Mouse (Mus musculus) right cerebral cortex, postnatal 36 days (tissue): ENCODE data around the gene Tlx3.

Source experiments
- DNase-seq, 2 experiments: peaks; one replicate each; pipeline ENCODE4 v3.0.0; 2022; ENCODE audit warnings: low spot score in 2 of 2, mixed read lengths in 1 of 2

Gene Tlx3

DNA sequence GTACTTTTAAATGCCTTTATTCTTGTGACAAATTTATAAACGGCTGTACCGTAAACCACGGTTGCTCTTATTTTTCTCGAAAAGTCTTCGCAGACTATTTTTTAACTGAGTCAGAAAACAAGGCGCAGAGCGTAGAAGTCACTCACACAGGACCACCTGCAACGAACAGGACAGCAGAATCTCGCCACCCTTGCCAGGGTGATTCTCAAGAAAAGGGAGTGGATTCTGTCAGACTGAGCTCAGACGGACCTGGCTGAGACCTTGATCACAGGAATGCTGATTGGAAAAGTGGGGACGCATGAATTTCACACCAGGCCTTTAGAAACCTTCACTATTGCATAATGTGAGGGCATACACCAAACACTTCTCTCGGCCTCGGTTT lies 6.3 kb downstream of the Tlx3 start:
- no peak for DNase-seq

DNA sequence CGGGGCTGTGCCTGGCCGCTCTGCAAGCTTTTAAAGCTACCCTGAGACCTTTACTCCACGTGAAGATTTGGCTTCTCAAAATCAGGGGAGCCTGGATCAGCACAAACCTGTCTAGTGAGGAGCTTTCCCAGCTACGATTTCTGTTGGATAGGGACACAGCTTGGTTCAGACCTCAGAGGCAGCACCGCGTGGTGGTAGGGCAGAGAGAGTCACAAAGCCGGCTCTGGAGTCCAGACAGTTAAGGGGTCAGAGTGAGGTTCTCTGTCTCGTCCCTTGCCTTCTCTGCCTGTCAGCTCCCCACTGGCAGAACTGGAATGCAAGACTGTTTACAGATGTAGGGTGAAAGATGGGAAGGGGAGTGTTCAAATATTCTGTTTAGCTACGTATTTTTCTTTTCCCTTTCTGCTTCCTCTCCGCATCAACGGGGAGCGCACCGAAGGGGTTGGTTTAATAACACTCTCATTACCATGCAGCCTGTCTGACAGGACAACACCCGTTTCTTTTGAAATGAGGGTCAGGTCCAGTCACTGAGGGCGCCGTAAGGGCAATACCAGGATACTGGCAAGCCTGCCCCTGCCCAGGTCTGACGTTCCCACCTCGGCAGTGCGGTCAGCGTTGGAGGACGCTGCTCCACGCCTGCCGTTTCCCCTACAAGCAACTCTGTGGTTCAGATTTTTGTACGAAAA lies 6.8 kb downstream of the Tlx3 start:
- no peak for DNase-seq

DNA sequence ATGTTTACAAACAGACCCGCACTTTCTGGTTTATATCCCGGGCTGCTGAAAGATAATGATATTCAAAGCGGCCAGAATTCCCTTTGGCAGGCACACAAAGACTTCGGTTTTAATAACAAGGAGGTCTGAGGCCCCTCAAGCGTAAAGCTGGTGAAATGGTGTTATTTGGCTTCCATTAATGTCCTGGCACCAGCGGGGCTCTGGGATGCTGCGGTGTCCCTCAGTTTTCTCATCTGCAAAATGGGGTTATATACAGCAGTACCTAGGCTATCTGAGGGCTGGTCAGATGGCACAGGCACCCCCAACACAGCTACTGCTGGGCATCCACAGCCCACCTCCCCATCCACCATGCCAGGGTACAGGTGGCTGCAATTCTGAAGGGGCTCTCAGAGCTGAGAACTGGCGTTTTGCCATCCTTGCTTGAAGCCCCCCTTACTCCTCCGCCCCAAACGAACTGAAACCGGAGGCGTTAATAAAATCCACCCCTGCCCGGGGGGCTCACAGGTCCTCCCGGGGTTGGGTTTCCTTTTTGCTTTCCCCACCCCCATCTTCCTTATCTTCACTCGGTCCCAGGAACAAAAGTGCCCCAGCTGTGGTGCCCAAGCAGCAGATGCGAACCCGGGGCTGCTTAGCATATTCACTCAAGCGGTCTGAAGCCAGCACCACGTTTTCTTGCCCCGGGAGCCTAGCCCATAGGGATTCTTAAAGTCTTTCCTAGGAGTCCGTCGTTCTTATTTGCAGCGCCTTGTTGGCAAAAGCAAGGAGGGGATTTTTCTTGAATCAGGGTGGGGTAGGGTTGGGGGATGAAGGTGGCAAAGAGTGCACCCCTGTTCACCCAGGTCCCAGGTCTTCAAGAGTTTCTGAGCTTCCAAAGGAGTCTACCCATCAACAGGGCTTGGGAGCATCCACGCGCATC lies 7.6 kb downstream of the Tlx3 start:
- DNase-seq: no peak

DNA sequence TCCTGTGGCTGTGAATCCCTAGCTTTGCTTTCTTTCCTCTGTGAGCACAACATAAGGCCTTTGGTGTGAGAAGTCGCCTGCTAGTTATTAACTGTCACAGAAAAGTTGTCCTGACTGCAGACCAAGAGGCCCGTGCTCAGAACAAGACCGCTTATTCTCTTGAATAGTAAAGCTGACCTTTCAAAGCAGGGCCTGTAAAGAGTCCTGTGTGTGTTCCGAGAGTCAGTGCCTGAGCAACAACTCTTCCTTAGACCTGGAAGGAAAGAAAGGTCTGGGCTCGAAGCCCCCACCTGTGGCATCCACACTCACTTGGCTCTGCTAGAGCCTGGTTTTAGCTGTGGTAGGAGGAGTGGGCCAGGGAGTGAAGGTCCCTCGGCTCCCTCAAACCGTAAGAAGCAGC lies 8.3 kb downstream of the Tlx3 start:
- no peak for DNase-seq

DNA sequence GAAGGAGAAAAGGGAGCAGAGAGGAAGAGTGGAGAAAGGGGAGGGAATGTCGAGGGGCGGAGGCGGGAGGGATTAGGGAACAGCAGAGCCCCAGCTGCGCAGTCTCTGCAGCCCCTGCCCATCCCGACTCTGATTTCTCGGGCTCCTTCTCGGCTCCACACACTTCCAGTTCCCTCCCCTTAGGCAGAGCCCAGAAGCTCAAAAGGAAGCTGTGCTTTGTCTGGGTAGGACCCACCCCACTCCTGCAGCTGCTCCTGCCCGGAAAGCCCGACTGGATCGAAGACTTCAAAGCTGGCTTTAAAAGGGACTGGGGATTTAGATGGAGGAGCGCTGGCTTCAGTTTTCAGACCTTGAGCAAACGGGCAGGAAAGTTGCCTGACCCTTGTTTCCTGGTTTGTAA lies 9.7 kb downstream of the Tlx3 start:
- DNase-seq: no peak

DNA sequence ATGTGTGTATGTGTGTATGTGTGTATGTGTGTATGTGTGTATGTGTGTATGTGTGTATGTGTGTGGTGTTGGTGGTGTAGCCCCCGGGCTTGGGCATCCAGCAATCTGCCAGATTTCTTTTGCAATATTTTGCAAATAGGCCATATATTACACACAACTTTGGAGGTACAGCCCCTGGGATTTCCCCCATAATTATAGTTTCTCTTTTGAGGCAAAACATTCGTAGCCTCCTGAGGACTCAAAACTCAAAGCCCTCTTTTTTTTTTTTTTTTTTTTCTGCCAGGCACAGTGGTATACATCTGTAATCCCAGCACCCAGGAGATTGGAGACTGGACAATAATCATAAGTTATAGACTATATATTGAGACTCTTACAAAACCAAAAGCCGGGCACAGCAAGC lies 21.6 kb downstream of the Tlx3 start:
- no peak for DNase-seq

DNA sequence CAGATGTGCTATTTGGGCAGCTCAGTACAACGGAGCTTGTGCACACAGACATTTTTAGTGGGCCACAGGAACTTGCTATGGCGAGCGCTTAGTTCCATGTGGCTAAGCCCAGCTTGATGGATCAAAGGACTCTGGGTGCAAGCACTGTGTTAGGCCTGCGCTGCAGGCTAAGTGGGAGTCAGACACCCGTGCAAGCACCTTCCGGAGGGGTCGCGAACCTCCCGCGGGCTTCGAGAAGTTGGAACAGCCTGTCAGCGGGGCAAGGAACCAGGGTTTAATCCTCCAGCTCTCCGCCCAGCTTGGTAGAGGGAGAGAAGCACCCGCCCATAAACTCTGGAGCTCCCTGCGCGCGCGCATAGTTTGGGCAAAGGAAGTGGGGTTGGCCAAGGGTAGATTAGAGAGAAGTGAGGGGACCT lies 22.7 kb downstream of the Tlx3 start:
- no peak for DNase-seq

DNA sequence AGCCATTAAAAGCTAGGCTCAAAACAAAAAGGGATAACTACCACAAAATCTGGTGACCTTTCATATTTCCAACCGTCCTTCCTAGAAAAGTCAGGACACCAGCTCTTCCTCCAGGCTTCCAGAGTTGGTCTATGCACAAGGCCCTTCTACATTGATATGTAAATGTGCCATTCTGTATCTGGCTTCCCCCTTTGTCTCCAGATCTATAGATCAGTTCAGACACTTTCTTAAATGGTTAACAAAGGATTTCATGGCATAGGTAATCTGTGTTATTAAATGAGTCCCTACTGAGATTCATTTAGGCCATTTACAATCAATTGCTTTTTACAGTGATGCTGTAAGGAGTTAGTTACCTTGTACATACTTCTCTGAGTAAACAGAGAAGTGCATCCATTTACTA lies 23.6 kb downstream of the Tlx3 start:
- no peak for DNase-seq

DNA sequence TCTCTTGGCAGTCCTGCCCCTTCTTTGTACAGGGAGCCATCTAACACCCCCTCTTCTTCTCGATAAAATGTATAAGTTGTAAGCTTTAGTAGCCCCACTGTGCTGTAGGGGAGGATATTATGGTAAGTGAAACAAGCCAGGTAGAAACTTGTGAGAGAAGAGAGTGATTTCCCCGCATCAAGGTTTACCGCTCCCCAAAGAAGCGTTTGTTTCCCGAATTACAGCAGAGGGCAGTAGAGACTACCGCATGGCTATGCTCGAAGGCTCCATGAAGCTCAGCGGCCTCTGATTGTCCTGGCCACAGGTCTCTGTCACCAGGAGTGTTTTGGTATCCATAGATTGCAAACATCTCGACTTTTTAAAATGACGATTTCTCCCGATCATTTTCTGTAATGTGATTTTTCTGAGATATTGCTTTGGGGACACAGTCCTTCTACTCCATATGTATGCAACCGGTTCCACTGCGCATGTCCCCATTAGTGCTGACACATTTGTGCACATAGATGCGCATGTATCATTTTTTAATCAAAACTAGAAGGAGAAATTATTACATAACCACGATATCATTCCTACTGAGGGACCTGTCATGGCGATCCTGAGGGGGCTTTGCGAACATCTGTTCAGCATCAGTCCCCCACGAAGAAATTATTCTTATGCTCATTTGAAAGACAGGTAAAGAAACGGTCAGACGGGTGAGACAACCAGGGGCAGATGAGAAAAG lies 26.7 kb downstream of the Tlx3 start:
- DNase-seq: no peak

DNA sequence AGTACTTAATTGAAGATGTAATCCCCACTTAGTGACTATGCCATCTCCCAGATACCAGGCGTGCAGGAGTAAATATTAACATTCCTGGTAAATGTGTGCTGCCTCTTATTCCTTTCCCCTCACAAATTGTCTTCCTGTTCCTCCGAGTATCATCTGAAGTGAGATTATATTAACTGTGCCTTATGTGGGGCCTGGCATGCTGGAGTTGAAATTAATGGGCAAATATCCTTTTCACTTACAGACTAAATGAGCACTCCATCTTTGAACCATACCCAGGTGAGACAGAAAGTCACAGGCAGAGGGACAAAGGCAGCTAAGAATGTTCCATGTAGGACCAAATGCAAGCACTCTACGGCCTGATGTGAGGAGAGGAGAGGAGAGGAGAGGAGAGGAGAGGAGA lies 27.6 kb downstream of the Tlx3 start:
- DNase-seq: no peak

DNA sequence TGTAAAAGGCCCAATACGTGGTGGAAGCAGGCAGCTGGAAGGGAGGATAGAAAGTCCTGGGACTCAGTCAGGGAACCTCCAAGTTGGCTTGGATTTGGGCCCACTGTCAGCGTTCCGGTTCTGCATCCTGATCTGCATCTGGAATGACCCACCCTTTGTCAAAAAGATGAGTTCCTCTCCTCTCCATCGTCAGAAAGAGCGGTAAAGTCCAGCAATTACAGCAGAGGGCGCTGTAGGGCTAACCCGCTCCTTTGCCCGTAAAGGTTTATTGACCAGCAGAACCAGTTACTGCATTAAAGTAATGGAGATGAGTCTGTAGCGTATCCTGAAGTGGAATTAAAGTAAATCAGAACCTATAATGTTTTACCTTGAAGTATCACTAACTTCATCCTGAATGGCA lies 32.9 kb downstream of the Tlx3 start:
- DNase-seq: no peak

DNA sequence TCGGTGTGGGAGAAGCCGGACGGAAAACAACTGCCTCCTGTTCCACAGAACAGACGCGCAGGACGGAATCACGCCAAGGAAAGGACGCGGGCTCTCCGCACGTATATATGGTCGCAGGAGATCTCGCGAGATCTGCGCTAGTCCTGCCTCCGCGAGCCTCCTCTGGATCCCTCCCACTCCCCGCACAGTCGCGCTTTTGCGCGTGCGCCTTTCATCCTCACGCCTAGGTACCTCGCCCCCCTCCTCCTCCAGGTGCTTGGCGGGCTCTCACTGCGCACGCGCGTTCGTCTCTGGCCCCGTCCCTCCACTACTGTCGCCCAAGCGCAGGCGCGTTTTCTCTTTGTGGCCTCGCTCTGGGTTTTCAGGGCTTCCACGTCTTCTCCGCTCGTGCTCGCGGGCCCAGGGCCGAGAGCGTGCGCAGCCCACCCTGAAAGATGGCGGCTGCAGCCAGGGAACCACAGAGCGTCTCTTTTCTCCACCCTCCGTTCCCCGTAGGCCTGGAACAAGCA lies 40.3 kb downstream of the Tlx3 start, which contains the start of gene Npm1:
Npm1 (minus strand) TSS at position 209 of the 509 bp plus-strand sequence.
- peak; percentile 98 to 99 for DNase-seq

DNA sequence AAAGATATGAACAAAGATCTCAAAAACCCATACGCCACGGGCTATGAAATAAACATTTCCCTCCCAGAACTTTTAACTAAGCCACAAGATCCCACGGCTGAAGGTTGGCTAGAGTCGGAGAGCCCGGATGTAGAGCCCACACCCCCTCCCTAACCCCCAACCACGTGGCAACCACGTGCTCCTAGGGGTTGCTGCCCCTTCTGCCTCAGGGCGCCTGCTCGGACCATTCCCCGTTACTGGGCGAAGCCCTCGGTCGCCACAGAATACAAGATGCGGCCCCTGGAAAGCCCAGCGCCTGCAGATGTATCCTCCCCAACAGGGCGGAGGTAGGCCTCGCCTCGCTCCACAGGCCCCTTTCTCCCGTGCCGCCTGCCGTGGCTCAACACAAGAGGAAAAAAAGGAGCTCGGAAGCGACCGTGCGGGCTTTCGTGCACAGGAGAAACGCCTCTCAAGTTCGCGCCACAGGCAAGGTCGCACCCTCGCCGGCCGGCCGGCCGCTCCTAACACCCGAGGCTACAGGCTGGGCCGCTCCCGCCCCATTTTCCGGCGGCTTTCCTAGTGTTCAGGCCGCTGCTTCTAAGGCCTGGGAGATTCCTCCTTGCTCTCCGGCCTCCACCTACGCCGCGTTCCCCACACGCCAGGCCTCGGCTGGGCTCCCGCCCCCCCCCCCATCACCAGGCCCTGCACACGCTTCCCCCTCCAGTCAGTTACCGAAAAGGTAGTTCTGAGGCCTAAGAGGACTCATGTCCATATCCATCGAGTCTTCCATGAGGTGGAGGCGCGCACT lies 41.0 kb downstream of the Tlx3 start:
- peak in 1 of 2 experiments; percentile 53 for DNase-seq

DNA sequence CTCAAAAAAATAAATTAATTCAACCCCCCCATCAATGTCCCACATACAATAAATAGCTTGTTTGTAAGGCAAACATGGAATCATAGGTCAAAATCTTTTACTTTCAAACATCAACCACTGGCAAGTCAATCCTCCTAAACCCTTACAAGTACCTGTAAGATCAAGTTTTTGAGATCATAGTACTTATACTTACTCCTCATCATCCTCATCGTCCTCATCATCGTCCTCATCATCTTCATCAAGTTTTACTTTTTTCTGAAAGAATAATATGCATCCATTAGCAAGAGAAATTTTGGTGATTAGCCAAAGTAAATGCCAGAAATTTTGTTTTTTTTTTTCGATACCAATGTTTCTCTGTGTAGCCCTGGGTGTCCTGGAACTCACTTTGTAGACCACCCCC lies 43.6 kb downstream of the Tlx3 start:
- DNase-seq: no peak

DNA sequence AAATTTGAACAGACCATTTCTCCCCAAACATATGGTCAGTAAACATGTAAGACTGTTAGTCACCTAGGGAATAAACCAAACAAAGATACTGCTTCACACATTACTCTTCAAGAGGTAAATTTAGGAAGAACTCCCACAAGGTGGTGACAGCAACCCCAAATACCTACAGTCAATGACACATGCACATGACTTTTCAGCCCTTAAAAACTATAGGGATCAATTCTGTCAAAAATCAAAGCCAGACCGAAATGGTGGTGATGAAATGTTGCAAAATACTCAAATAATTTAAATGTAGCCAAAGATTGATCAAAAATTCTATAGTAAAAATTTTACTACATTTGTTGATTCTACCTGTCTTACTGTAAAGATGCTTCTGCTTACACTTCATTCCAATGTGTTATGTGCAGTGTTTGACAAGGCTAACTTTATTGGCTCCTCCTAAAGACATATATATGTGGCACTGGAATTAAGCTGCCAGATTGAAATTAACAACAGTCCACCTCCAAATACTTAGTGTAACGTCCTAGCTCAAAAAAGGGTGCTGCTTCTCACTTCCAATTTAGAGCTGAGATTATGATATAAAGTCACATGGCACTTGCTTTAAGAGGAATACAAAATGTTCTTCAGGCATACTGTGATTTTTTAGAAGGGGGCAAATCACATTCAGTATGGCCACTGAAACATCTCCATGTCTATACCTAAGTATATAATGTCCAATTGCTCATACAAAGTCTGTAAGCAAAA lies 45.8 kb downstream of the Tlx3 start:
- no peak for DNase-seq

DNA sequence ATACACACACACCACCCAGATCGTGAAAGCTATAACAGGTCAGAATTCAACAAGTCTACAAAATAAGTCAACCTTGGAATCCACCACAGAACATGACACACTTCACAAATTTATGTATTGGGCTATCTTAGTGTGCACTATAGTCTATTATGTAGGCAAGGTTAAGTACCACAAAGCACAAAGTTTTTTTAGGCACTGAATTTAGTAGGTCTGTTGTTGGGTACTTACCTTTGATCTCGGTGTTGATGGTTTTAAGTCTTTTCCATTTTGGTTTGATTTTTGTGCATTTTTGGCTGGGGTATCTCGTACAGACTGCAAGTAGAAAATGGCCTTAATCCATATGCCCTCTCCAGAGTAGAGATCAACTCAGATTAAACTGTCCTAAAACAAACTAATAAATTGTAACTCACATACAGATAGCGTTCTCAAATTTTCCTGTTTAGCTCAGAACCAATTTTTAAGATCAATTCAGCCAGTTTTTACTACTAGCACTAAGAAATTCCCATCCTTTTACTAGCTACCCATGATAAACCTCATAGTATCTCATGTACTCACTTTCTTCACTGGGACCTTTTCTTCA lies 46.9 kb downstream of the Tlx3 start:
- no peak for DNase-seq

DNA sequence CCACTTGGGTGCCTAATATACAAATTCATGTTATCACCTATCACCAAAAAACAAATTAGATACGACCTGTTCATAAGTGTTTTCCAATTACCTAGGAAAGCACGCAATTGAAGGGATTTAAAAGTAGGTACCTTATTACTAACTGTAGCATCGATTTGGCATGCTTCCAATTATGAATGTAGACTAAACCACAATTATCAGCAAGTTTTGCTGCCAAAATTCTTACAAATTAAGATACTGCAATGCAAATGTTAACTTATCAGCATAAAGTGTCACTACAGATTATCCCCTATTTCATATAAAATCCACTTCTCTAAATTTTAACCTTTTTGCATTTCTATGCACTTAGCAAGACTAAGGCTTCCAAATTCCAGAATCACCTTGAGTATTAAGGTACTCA lies 48.9 kb downstream of the Tlx3 start:
- DNase-seq: no peak

DNA sequence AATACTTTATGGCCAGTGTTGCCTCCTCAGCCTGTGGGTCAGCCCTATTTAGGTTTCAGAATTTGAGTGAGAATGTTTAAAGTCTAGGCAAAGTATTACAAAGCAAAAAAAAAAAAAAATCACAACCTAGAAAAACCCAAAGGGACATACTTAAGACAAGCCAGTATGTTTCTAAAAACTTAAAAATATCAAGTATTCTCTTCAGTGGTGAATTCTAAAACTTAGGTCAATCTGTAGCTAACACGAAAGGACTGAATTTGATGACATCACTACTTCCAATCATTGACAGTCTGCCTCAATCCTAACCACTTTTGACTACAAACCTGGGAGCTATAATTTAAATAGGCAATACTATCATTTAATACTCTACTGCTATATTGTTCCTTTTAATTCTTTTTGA lies 50.4 kb downstream of the Tlx3 start:
- no peak for DNase-seq

DNA sequence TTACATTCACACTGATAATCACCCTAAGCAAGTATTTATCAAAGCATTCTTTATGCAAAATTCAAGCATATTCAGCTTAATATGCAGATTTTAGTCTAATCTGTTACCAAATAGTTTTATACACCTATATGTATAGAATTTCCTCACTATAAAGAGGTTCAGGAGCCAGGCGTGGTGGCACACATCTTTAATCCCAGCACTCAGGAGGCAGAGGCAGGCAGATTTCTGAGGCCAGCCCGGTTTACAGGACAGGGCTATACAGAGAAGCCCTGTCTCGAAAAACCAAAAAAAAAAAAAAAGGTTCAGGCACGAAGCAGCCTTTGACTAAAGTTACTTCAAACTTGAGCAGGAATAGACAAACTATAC lies 51.6 kb downstream of the Tlx3 start:
- DNase-seq: no peak

DNA sequence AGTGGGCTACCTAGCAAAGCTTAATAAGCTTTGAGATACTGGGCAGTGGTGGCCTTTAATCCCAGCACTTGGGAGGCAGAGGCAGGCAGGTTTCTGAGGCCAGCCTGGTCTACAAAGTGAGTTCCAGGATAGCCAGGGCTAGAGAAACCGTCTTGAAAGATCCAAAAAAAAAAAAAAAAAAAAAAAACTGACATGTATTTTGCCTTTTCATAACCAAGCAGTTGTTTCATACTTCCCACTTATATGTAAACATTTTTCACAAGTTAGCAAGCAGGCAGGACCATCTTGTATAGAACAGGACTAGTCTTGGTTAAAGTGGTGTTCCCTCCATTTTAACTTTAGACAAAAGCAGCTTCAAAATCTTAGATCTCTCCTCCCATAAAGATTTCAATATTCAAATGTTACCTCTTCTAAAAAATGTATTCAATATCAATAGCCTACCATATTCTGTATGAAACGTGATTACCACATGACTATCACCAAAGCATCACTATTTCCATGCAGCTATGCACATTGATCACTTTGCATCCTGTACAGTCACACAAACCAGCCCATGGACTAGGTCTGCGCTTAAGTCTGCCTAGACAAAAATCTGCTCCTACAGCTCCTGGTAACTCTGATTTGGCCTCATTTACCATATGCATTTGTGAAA lies 52.1 kb downstream of the Tlx3 start:
- no peak for DNase-seq
